Mouse (Mus musculus) c-Kit-negative CD71-positive TER-119-positive erythroid progenitor cells, embryonic 14.5 days (primary cell): Measurements from ENCODE around the gene Dcst1.

Experiments used
- DNase-seq: peaks from one replicate; pipeline ENCODE4 v3.0.0-alpha.2; 2013; ENCODE audit warnings: low read depth, low spot score

Gene Dcst1

GRCm38 (mm10) chr3:89388134-89388881 is 23.3 kb upstream of the Dcst1 start:
- DNase-seq: no peak

GRCm38 (mm10) chr3:89387632-89388031 is 22.6 kb upstream of the Dcst1 start:
- no peak for DNase-seq

- DNase-seq: no peak
Measured at GRCm38 (mm10) chr3:89386438-89387420, 21.7 kb upstream of the Dcst1 start.

GRCm38 (mm10) chr3:89385451-89385850 is 20.4 kb upstream of the Dcst1 start:
- no peak for DNase-seq

- DNase-seq: no peak
Measured at GRCm38 (mm10) chr3:89384331-89385076, 19.5 kb upstream of the Dcst1 start.

- DNase-seq: no peak
Measured at GRCm38 (mm10) chr3:89383651-89384255, 18.7 kb upstream of the Dcst1 start.

- DNase-seq: no peak
Measured at GRCm38 (mm10) chr3:89382950-89383349, 17.9 kb upstream of the Dcst1 start.

- no peak for DNase-seq
Measured at GRCm38 (mm10) chr3:89382033-89382882, 17.2 kb upstream of the Dcst1 start.

GRCm38 (mm10) chr3:89381233-89381632 is 16.2 kb upstream of the Dcst1 start:
- no peak for DNase-seq

GRCm38 (mm10) chr3:89380711-89381110 is 15.7 kb upstream of the Dcst1 start:
- no peak for DNase-seq

- DNase-seq: no peak
Measured at GRCm38 (mm10) chr3:89380291-89380690, 15.2 kb upstream of the Dcst1 start.

- DNase-seq: no peak
Measured at GRCm38 (mm10) chr3:89379388-89380131, 14.5 kb upstream of the Dcst1 start.

- DNase-seq: no peak
Measured at GRCm38 (mm10) chr3:89378394-89379067, 13.5 kb upstream of the Dcst1 start.

GRCm38 (mm10) chr3:89377831-89378230 is 12.8 kb upstream of the Dcst1 start:
- DNase-seq: no peak

GRCm38 (mm10) chr3:89373581-89374231 is 8.7 kb upstream of the Dcst1 start:
- DNase-seq: no peak

GRCm38 (mm10) chr3:89367338-89367737 is 2.3 kb upstream of the Dcst1 start:
- DNase-seq: no peak

- DNase-seq: no peak
Measured at GRCm38 (mm10) chr3:89365486-89366414, 697 bp upstream of the Dcst1 start.

- DNase-seq: no peak
Measured at GRCm38 (mm10) chr3:89364631-89365030, 422 bp downstream of the Dcst1 start.
